21 mouse cellular contexts compared by ENCODE assay signal in genomic region chr11:36365067-36365466, GRCm38 (mm10).
"Had no signal": no experiment of that assay in that cellular context is flagged by ENCODE, and none has a peak within 500 bp of the region (broad histone marks: within the 10 kb centered on the region; RNA-seq: fewer than 3 reads in every experiment).

No protein-coding gene starts in this region.

- H3K9me3 ChIP-seq: heart, embryonic 10.5 days; heart, embryonic 12.5 days; hindbrain, embryonic 10.5 days; hindbrain, embryonic 12.5 days; intestine, embryonic 15.5 days; liver, embryonic 15.5 days had no signal

- ATAC-seq: inflammation-experienced regulatory T-cells, adult 6 months; intestine, embryonic 15.5 days; intestine, postnatal 0 days had no signal

- H3K4me1 ChIP-seq: heart, embryonic 10.5 days; heart, embryonic 12.5 days; hindbrain, embryonic 12.5 days; intestine, embryonic 15.5 days; liver, embryonic 13.5 days; liver, embryonic 15.5 days had no signal

- H3K36me3 ChIP-seq: heart, embryonic 10.5 days; heart, embryonic 12.5 days; hindbrain, embryonic 10.5 days; hindbrain, embryonic 12.5 days; intestine, embryonic 15.5 days; liver, embryonic 13.5 days; liver, embryonic 15.5 days had no signal

- H3K9ac ChIP-seq: heart, embryonic 12.5 days; hindbrain, embryonic 12.5 days; intestine, embryonic 15.5 days; liver, embryonic 13.5 days; liver, embryonic 15.5 days had no signal

- H3K27ac ChIP-seq: gastrocnemius, adult 2 months; heart, embryonic 10.5 days; hindbrain, embryonic 10.5 days; hindbrain, embryonic 12.5 days; intestine, embryonic 15.5 days; left cerebral cortex, adult 2 months; liver, embryonic 13.5 days; liver, embryonic 15.5 days had no signal

- H3K4me3 ChIP-seq: heart, embryonic 10.5 days; heart, embryonic 12.5 days; hindbrain, embryonic 10.5 days; hindbrain, embryonic 12.5 days; intestine, embryonic 15.5 days; left cerebral cortex, adult 2 months; liver, embryonic 13.5 days; liver, embryonic 15.5 days had no signal

- H3K4me2 ChIP-seq: heart, embryonic 12.5 days; hindbrain, embryonic 12.5 days; intestine, embryonic 15.5 days; liver, embryonic 11.5 days; liver, embryonic 13.5 days; liver, embryonic 15.5 days had no signal

- DNase-seq: gastrocnemius, adult 2 months; gastrocnemius, postnatal 10 days; gastrocnemius, postnatal 25 days; heart, adult 18-20 months; heart, postnatal 10 days; heart, postnatal 4 days; kidney, adult 18-20 months; kidney, adult 8-10 months; layer of hippocampus, adult 9-11 months; liver; liver, embryonic 13.5 days had no signal

- H3K27me3 ChIP-seq: heart, embryonic 12.5 days; hindbrain, embryonic 12.5 days; intestine, embryonic 15.5 days; liver, embryonic 13.5 days; liver, embryonic 15.5 days had no signal
